ENCODE assay signal across 8 mouse cellular contexts in genomic region chr10:8866062-8866642, GRCm38 (mm10). TPM values are rescaled to one million over a fixed set of nuclear protein-coding genes. Genes with fewer than 3 reads are reported as not detected.
A peak's percentile ranks its signal among the peaks of the same experiment; 100 is the strongest.
DNase-seq lines count a peak whose midpoint lies in the region.

No protein-coding gene starts in this region.

- DNase-seq in adrenal gland, postnatal 36 days = peak; percentile 48 to 64
- DNase-seq in gastrocnemius, postnatal 25 days = peak; percentile 80
- peak; percentile 61 for DNase-seq in kidney, adult 18-20 months
- peak; percentile 80 to 87 for DNase-seq in lung, adult 18-20 months
- no peak for DNase-seq in right cerebral cortex, postnatal 14 days
- DNase-seq in cerebellum, postnatal 25 days = no peak
- no peak for DNase-seq in left cerebral cortex, postnatal 4 days
- DNase-seq in layer of hippocampus, postnatal 14 days (ENCODE audit: low spot score in 2 of 2) = no peak

- intact Hi-C loops in left cerebral cortex, postnatal 4 days (cut with DNase I) = no loop called here

RNA-seq across cellular contexts. Expression of gene Sash1, which starts 19.7 kb away (rescaled TPM):
- 10 to 100 TPM; 25.6 to 28.4 TPM for total RNA-seq in adrenal gland, postnatal 36 days (2021)
- total RNA-seq in gastrocnemius, postnatal 25 days (2021) = 10 to 100 TPM; 13.4 to 16.9 TPM
- 10 to 100 TPM; 43.6 to 49.2 TPM for total RNA-seq in left cerebral cortex, postnatal 4 days (2021)
- 10 to 100 TPM; 88.3 to 90.1 TPM for total RNA-seq in layer of hippocampus, postnatal 14 days (2021)

Comparison
In these comparisons a context has a peak if more than half of its experiments do, and no peak if none do; other contexts are left out.
1. DNase-seq: peak in adrenal gland, postnatal 36 days (2 of 2), gastrocnemius, postnatal 25 days (single experiment), kidney, adult 18-20 months (single experiment) and lung, adult 18-20 months (2 of 2); none in right cerebral cortex, postnatal 14 days (single experiment), cerebellum, postnatal 25 days (0 of 2), left cerebral cortex, postnatal 4 days (single experiment) and layer of hippocampus, postnatal 14 days (0 of 2).